Mouse (Mus musculus) Muller cell, postnatal 12 days (primary cell): ENCODE measurements around the gene Pcolce2.

ENCODE experiments used
- DNase-seq: peaks from one replicate; pipeline ENCODE4 v3.0.0-alpha.2; 2015; ENCODE audit errors: inconsistent ontology term

Pcolce2 gene

GRCm38 (mm10) chr9:95705371-95705770 is 68.0 kb downstream of the Pcolce2 start:
- DNase-seq = no peak

- DNase-seq = no peak
These were observed 71.5 kb downstream of the Pcolce2 start for GRCm38 (mm10) chr9:95708943-95709342.

GRCm38 (mm10) chr9:95712574-95712973 is 75.2 kb downstream of the Pcolce2 start:
- DNase-seq = no peak

- DNase-seq = no peak
These were observed 98.8 kb downstream of the Pcolce2 start for GRCm38 (mm10) chr9:95736238-95736637.

- peak; percentile 25 for DNase-seq
These were observed 107.6 kb downstream of the Pcolce2 start for GRCm38 (mm10) chr9:95744845-95745613.

- DNase-seq = no peak
These were observed 109.9 kb downstream of the Pcolce2 start for GRCm38 (mm10) chr9:95747298-95747697.
